Mouse (Mus musculus): Measurements from ENCODE around the gene Tmc1. TPM values are rescaled to one million over a fixed set of nuclear protein-coding genes. Genes with fewer than 3 reads are reported as not detected.

Gene Tmc1
- 0.13 and 0.14 TPM in 2 replicates for polyA plus RNA-seq (2012; rRNA removed)

DNA sequence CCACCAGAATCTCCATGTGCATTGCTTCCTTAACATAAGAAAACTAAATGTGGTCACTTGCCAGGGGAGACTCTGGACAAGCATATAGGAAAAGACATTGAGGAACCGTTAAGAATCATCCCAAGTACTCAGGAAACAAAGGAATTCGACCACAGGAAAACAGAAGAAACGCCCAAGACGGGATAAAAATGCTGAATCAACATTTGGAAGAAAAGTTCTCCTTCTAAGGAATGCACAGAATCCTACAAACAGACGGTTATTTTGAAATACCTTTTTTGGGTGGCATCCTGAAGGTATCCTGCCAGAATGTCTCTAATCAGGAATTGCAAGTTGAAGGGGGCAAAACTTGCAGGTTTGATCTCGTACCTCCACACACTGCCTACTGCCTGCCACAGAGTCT, at the start of gene Tmc1:
Gene Tmc1, minus strand, starts transcription at position 329 of the 400 bp plus-strand sequence.

Other genes with a start within 250 kb of the Tmc1 start
- 1.0 and 2.3 TPM in 2 replicates for gene Aldh1a7, start 226.6 kb downstream of the Tmc1 start, polyA plus RNA-seq (2012; rRNA removed)